Mouse (Mus musculus): ENCODE results near the gene Orm2.
A peak's percentile ranks its signal among the peaks of the same experiment; 100 is the strongest.

Orm2 gene

DNA sequence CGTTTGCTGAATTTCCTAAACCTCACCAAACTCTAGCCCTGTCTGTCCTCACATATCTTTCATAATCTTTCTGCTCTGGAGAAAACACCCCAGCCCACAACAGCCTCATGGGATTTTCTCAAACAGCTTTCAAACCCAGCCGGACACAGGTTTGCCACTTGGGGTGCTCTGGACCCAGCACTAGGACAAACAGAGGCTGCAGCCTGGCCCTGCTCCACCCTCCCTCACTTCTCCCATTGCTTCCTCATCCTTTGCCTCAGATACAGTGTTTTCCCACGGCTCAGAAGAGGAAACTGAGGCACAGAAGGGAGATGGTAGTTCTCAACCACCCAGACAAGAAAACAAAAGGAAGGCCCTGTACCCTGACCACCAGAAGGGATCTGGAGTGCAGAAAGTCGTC is 43.4 kb downstream of the Orm2 start:
- no peak for DNase-seq (ENCODE audit: low spot score)

DNA sequence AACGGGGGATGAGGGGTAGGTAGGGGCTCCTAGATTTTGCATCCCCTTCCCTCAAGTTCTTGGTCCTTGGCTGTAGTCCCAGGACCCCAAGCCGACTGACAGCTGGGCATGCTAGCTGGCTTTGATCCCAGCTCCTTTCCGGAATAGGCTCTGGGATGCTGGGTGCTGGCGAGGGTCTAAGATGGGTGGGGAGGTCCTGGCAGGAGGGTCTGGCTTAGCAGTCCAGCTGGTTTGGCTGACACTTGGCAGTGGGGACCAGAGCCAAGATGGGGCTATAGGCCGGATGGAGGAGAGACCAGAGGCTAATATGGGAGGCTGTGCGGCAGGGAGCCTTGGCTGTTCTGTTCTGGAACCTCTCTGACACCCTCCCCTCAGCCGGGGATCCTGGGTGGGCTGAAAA is 46.0 kb downstream of the Orm2 start:
- DNase-seq (ENCODE audit: low spot score) = no peak

GRCm38 (mm10) chr4:63408649-63409048 is 46.4 kb downstream of the Orm2 start:
- DNase-seq (ENCODE audit: low spot score) = peak; percentile 48

GRCm38 (mm10) chr4:63409317-63409907 is 47.2 kb downstream of the Orm2 start:
- DNase-seq (ENCODE audit: low spot score) = no peak

DNA sequence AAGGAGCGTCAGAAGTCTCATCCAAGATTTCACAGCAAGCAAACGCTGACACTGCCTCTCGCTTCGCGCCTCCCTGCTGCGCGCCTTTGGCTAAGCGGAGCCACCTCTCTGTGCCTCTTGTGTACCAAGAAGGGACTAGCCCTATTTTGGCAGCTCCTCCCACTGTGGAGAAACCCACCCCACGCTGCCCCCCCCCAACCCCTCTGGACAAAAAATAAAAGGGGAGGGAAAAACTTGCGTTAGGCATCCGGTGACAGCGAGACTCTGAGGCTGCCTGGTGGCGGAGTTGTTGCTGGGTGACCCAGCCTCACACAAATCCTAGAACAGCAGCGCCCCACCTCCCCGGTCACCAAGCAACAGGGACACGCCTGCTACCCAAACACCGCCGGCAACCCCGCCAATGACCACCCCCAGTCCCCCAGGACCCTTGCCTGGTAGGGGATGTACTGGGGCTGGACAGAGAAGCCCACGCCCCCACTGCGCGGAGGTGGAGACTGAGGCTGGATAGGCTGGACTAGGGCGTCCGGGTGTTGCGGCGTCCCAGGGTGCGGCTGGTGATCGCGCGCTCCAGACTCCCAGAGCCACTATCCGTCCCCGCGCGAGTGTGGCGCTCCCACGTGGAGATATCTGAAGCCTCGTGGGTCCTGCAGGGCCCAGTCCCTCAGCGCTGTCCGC is 47.8 kb downstream of the Orm2 start:
- DNase-seq (ENCODE audit: low spot score) = peak; percentile 47

DNA sequence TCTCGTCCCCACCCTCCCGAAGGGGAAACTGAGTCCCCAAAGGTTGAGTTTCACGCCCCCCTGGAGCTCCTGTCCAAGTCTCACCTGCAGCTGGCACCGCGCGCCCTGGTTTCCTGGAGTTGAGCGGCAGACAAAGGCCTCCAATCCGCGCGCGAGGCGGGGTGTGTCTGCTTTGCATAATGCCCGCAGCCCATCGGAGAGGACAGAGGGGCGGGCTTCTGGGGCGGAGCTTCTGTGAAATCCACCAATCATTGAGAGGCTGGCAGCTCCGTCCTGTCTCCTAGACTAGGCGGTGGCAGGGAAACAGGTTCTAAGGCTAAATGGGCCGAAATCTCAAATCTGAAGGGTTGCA is 48.3 kb downstream of the Orm2 start:
- peak; percentile 91 for DNase-seq (ENCODE audit: low spot score)

GRCm38 (mm10) chr4:63411222-63411621 is 49.0 kb downstream of the Orm2 start:
- DNase-seq (ENCODE audit: low spot score) = no peak

DNA sequence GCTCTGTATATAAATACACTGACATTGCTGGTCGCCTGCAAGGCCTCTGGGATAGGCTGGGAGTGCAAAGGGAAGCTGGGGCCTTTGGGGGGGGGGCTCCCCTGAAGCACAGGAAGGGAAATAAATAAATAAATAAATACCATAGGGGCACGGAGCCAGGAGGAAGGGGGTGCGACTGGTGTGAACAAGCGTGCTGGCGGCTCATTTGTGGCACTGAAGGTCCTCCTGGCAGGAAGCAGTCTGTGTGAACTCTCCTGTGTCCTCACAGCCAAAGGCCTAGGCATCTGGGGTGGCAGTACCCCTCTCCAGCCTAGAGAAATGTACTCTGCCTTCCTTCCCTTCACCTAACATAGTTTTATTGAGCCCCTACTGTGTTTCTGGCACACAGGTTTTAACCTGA is 52.7 kb downstream of the Orm2 start:
- no peak for DNase-seq (ENCODE audit: low spot score)
